Mouse (Mus musculus) CD8-positive naive resting alpha-beta T cell, adult 57 days (primary cell): ENCODE data around the gene Olfr1277. TPM values are rescaled to one million over a fixed set of nuclear protein-coding genes. Genes with fewer than 3 reads are reported as not detected.

Experiments used
- total RNA-seq: library from RNA; stranded (reverse); gene quantifications from one replicate; pipeline ENCODE4 v1.2.4, GENCODE M21; 2023

Gene Olfr1277
- not detected for total RNA-seq

GRCm38 (mm10) chr2:111274006-111274405, at the start of gene Olfr1277:
Gene Olfr1277 (minus strand): TSS chr2:111274106.

GRCm38 (mm10) chr2:111313717-111314116, 39.8 kb upstream of the Olfr1277 start, which contains the start of gene Olfr1280:
Gene Olfr1280 (plus strand): TSS chr2:111314017.

GRCm38 (mm10) chr2:111300374-111300773, 26.5 kb upstream of the Olfr1277 start, which contains the start of gene Olfr1279:
Gene Olfr1279 (plus strand): TSS chr2:111300635.

GRCm38 (mm10) chr2:111289836-111290235, 15.9 kb upstream of the Olfr1277 start, which contains the start of gene Olfr1278:
Gene Olfr1278 (plus strand): TSS chr2:111290136.

GRCm38 (mm10) chr2:111254216-111254615, 19.7 kb downstream of the Olfr1277 start, which contains the start of gene Olfr1276:
Gene Olfr1276 (plus strand): TSS chr2:111254516.

GRCm38 (mm10) chr2:111235186-111235585, 38.7 kb downstream of the Olfr1277 start, which contains the start of gene Olfr1275:
Gene Olfr1275 (minus strand): TSS chr2:111235286.

GRCm38 (mm10) chr2:111229502-111229901, 44.4 kb downstream of the Olfr1277 start, which contains the start of gene 4930430A15Rik:
Gene 4930430A15Rik (minus strand): TSS chr2:111229602.

Other genes with a start within 250 kb of the Olfr1277 start
- not detected for gene Gm13941, start 168.1 kb downstream of the Olfr1277 start, total RNA-seq
- not detected for gene Gm15130, start 121.2 kb downstream of the Olfr1277 start, total RNA-seq
- not detected for gene 4930430A15Rik, start 44.5 kb downstream of the Olfr1277 start, total RNA-seq
- not detected for gene Olfr1275, start 38.8 kb downstream of the Olfr1277 start, total RNA-seq
- not detected for gene Olfr1276, start 19.6 kb downstream of the Olfr1277 start, total RNA-seq
- gene Olfr1278, start 16.0 kb upstream of the Olfr1277 start, total RNA-seq: not detected
- not detected for gene Olfr1279, start 26.5 kb upstream of the Olfr1277 start, total RNA-seq
- gene Olfr1280, start 39.9 kb upstream of the Olfr1277 start, total RNA-seq: not detected
- not detected for gene Olfr1281, start 52.4 kb upstream of the Olfr1277 start, total RNA-seq
- not detected for gene Olfr1282, start 62.0 kb upstream of the Olfr1277 start, total RNA-seq
- not detected for gene Olfr1283, start 92.7 kb upstream of the Olfr1277 start, total RNA-seq
- not detected for gene Olfr1284, start 101.4 kb upstream of the Olfr1277 start, total RNA-seq
- gene Olfr1286, start 149.0 kb upstream of the Olfr1277 start, total RNA-seq: not detected
- not detected for gene Olfr1287, start 175.0 kb upstream of the Olfr1277 start, total RNA-seq
- gene Olfr1288, start 200.0 kb upstream of the Olfr1277 start, total RNA-seq: not detected
- gene Olfr1289, start 206.7 kb upstream of the Olfr1277 start, total RNA-seq: not detected
- gene Olfr1290, start 219.7 kb upstream of the Olfr1277 start, total RNA-seq: not detected
- gene Olfr1291-ps1, start 223.1 kb upstream of the Olfr1277 start, total RNA-seq: not detected